Mouse (Mus musculus) naive thymus-derived CD4-positive, alpha-beta T cell, adult 2 months (primary cell): Measurements from ENCODE around the gene Arcn1.

ENCODE experiments used
- DNase-seq: peaks from one replicate; pipeline ENCODE4 v3.0.0-alpha.2; 2011; ENCODE audit warnings: low read depth

Gene Arcn1

DNA sequence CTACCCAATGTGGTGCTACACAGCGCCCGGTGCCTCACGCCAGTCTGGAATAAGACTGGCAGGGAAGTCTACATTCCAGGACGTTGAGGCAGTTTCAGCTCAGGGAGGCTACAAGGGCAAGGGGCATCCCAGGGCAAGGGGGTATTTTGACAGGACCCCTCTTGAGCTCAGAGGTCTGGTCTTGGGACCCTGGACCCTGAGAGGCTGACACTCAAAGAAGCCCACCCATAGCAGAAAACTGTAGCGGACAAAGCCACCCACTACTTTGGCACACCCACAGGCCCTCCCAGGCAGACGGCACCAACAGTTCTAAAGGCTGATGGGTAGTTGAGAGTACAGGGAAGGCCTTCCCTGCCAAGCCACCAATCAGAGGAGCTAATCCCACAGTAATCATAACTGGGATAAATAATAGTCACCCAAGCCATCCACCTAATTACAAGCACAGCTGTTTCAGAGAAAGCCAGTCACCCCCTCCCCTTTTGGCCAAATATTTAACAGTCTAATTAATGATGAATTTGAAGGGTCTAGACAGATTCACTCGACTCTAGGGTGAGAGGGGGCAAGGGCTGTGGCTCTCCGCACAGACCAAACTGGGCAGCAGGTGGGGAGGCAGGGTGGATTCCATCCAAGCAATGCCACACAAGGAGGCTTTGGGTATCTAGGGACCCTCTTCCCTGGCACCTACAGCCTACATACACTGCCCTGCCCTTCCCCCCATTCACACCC is 47.9 kb downstream of the Arcn1 start:
- no peak for DNase-seq

DNA sequence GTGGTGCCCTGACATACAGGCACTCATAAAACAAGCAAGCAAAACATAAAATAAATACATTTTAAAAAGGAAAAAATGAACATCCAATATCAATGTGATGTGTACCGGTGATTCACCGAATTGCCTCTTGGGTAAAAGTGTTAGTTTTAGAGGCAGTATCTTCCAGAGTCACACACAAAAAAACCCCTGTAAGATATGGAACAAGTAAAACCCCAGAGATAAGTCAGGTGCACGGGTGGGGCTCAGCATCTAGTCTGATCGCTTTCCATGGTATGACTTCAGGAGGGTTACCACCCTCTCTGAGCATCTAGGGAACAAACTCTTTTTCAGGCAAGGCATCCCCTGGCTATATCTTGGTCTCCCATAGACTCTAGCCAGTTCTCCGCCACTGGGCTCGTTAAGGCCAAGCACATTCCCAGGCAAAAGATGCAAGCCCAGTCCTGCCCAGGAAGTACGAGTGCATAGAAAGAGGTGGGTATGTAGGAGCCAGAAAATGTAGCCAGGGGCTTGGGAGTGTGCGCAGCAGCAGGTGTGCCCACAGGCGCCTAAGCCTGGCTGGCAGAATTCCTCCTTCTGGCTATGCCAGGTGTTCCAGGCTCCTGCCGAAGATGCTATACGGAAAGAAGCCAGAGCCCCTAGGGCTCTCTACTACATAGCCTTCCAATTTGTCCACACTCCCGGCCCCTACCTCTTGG is 48.6 kb downstream of the Arcn1 start:
- DNase-seq, result no peak

DNA sequence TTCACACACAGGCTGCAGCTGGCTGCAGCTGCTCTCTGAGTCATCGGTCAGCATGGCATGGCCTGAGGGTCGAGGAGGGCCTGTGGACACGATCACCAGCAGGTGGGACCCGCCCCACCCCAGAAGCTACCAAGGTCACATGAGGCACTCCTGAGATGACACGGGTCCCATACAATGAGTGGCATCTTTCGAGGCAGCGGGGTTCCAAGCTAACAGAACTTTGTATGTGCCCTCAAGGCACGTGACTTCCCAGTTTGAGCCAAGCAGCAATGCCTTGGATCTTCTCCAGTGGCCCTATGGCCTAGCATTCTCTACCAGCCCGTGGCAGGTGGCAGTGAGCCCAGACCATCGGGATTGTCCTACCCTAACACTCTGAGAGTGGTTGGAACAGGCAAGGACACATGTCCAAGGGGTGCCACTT is 49.8 kb downstream of the Arcn1 start:
- DNase-seq, result no peak

DNA sequence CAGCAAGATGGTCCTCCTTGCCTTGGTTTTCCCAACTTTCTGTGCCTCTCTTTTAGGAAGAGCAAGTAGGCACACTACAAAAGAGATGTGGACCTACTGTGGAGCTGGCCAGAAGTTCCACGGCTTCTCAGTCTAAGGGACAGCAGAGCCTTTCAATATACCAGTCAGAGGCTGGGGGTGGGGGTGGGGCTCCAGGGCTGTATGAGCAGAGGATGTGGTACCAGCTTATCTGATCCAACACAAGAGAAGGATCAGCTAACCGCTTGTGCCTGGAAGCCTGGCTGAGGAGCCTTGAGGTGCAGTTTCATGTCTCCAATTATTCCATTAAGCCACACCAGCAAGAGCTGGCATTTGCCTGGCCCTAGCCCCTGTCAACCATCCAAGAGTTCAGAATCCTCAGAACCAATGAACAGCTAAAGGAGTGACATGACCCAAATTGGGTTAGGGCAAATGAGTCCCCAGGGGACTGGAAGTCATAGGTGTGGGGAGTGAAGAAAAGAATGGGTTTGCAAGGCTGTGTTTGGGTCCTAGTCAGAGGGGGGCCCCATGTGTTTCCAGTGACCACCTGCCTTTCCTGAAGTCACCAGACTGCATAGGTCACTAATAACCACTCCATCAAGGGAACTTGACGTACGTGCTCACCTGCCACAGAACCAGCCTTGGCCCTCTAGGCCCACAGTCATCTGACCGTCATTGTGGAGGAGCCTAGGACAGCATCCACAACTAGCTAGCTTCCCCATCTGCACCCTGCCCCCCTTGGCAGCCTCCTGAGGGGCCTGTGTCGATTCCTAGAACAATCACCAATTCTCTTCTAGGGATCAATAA is 50.4 kb downstream of the Arcn1 start:
- DNase-seq, result peak; percentile 72

DNA sequence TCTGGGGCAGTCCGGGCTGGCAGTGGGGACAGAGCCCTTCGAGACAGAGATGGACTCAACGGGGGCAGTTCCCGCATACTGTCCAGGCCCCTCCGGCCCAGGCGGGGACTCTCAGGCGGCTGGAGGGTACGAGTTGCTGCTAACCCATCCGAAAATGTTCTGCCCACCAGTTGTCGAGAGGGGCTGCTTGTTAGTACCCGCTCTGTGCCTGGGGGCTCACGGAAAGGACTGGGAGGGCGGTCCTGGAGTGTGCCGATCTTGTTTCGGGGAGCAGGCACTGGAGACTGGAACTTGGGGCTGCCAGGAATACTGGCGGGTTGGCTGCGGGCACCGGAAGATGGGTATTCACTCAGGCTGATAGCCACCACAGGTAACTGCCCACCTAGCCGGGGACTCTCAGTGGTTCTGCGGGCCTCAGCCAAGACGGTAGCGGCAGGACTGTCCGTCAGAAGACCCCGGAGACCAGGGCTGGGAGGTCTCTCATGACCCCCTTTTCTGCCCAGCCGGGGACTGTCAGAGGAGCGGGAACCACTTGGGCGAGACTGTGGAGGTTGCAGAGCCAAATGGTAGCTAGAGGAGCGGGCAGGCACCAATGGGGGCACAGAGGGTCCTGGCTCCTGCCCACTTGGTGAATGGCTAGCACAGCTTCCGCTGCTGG is 51.8 kb downstream of the Arcn1 start:
- no peak for DNase-seq

DNA sequence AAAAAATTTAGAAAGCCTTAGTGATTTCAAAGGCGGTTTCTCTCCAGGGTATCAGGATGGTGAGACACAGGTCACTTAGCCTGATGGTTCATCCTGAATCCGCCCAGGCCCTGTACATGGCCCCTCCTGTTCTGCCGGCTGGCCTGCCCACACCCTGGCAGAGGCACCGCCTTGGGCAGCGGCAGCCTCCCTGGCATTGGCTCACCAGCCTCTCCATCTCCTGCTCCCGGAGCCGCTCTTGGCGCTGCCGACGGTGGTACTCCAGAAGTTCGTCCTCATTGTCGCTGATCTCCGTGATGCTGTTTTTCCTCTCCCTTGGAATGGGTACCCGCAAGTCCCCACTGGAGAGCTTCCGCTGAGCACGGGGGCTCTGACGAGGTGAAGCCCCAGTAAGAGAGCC is 52.5 kb downstream of the Arcn1 start:
- no peak for DNase-seq

DNA sequence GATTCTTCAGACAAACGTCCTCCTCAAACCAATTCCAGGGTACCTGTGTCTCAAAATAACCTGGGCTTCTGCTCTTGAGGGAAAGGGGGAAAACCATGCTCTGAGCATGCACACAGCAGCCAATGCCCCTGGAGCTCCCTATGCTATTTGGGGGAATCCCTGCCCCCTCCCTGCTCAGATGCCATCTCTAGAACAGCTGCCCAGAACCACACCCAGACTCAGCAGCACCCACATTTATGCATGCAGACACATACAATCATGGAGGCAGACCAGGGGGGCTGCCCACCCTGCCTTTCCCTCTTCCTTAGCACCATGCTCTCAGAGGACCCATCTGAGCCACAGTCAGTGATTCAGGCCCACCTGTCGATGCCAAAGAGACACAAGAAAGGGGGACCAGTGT is 54.1 kb downstream of the Arcn1 start:
- no peak for DNase-seq

DNA sequence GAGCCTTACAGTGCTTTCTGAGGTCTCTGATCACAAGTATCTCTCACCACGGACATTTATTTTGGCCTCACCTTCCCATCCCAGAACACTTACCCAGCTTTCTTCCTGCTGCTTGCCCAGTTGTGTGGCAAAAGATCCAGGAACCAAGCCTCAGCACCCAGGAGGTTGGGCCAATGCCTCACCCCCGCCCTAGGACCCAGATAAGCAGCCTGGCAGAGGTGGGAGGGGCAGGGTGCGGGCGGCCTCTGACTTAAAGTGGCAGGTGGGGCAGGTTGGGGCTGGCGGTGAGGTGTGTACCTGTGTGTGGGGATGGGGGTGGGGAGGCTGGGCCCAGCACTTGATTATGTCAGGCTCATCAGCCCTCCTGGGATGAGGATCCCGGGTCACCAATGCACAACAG is 54.6 kb downstream of the Arcn1 start:
- DNase-seq, result no peak

DNA sequence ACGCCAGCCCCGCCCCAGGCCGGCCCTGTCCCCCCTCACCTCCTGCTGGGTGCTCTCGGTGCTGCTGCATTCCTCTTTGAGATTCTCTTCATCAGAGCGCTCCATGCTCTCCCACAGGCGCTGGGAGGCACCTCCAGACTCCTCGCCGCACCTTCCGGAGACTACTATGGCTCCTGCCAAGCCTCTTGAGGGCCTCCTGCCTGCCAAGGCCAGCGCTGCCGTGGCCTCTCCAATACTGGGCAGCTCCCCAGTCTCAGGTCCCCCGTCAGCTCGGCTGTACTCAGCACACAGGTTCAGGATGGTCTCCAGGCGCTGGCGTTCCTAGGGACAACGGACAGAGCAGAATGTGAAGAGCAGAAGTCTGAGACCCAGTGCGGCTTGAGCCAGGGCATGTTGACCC is 56.0 kb downstream of the Arcn1 start:
- no peak for DNase-seq

DNA sequence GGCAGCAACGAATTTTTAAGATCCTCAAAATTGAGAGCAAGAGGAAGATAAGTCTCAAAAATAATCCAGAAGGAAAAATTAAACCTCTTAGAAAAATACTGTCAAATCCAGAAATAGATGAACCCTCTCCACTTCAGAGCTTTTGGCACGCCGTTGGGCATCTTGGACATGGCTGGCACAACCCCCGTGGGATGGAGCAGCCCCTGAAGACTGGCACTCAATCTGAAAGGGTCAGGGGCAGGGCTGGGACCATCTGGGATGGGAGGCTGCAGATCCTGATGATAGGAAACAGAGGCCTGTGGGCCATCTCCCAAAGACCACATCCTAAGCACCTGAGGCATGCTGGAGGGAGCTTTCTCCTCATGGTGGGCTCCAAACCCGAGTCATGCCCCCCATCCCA is 57.4 kb downstream of the Arcn1 start:
- no peak for DNase-seq

DNA sequence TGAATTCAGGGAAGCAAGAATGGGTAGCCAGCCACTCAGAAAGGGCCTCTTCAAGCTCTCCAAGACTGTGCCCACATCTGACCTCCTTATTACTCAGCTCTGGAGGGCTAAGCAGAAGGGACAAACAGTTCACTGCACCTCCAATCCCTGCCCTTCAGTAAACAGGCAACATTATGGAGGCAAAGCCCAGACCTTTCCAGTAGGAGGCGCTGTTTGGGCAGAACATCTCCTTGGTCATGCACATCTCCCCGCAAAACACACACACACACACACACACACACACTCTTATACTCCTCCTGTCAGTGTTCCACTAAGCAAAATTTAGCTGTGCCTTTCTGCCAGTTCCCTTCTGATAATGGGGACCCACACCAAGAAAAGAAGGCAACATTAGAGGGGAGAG is 58.0 kb downstream of the Arcn1 start:
- peak; percentile 76 for DNase-seq

DNA sequence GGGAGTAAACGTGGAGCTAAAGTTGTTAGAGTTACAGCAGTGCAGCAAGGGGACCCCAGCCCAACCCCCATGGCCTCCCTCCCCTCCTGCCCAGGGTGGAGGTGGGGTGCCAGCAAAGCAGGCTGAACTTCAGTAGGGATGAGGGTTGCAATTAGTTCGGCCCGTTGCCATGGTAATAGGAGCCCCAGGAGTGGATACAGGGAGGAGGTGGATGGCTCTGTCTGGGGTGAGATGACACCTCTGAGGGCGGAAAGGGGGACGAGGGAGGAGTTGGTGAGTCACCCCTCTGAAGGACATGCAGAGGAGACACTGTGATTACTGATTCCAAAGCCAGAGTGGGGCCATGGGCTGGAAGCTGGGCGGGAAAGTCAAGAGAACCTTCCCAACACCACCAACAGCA is 58.7 kb downstream of the Arcn1 start:
- no peak for DNase-seq

DNA sequence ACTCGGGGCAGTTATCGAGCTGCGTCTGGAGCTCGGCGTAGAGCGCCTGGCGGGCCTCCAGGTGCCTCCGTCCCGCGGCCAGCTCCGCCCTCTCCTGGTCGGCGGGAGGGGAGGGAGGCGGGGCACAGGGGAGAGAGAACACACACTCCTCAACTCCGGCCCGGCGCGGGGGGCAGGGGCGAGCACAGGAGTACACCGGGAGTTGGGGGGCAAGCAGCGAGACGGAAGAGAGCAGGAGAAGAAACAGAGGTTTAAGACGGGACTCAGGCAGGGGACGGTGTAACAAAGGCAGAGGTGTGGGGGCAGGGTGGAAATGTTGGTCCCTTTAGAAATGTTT is 59.2 kb downstream of the Arcn1 start:
- DNase-seq, result peak; percentile 72

DNA sequence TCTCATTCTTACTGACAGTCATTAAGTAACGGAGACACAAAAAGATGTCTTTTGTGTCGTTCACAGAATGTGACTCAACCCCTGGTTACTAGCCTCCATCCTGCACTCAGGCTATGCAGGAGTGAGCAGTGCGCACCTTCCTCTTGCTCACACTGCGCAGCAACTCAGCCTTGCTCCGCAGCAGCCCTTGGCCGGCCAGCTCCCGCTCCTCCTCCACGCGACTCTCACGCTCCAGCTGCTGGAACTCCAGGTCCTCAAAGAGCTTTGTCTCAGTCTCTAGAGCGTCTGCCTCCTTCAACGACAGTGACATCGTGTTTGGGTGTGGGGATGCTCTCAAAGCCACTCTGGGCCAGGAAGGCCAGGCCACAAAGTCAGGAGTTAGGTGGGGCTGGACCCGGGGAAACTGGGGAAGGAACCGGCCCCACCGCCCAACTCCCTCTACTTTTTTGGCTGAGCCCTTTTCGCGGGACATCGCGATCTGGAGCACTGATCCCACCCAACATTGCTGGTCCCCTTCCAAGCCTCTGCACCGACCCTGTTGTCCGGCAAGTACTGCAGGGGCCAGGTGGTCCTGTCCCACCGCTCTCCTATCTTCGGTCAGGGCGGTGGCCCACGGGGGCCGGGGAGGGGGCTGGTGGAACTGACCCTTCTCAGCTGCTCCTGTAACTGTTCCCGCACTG is 59.8 kb downstream of the Arcn1 start:
- DNase-seq, result no peak

DNA sequence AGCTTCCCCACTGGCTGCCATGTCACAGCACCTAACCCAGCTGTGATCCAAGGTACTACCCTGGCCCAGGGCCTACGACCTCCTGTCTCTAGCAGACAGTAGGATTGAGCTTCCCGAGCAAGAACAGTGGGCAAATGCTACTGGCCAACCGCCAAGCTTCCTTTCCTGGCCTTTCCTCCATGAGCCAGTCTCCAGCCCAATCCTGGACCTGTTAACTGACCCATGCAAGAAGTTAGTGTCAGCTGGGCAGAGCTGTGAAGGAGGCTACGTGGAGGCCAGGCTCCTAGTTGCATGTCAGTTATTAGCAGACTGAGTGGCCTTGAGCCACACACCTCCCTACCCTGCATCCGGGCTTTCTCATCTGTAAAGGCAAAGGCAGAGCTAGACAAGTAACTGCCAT is 67.9 kb downstream of the Arcn1 start:
- DNase-seq, result no peak

DNA sequence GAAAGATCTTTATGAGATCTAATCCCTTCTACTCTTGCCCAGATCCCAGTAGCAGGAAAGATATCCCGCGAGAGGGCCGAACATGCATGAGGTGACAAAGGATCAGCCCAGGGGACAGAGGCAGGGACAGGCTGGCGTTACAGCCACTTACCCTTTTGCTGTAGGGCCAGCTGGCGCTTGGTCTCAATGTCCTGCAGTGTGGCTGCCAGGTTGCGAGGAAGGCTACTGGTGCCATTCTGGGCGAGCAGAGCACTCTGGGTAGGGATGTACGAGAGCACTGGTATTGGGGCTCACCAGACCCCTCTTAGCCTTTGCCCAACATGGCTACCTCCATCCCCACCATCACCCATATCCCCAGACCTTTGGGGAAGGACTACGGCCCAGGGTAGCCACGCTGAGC is 68.4 kb downstream of the Arcn1 start:
- DNase-seq, result no peak

DNA sequence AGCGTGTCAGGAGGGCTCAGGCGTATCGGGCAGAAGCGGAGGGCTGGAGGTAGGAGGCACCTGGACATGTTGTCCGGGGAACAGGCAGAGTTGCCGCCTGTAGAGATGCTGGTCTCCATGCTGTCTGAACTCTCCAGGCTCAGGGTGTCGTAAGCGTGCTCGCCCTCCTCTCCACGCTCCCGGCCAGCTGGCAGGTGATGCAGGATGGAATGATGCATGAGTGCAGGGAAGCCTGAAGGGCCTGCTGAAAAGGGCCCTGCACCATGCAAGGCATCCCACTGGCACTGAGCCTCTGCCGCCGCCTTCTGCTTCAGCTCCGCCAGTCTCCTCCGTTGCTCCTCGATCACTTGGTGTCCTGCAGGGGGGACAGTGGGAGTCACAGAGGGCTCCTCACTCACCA is 69.8 kb downstream of the Arcn1 start:
- DNase-seq, result no peak

DNA sequence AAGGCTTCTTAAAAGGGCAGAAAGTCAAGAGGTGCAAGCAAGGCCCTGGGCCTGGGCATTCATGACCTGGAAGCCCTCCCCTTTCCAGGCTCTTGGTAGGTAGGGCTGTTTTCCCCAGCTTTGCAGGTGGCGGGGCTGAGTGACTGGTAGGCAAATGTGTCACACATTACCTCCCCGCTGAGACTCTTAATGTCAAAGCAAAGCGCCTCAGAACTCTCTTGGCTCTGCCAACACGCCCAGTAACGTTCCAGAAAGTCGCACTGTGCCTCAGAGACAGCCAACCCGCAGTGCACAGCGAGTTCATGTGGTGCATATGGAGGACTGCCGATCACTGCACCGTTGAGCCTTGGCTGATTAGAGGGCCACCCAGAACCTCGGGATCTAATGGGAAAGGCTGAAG is 74.6 kb downstream of the Arcn1 start:
- DNase-seq, result no peak

DNA sequence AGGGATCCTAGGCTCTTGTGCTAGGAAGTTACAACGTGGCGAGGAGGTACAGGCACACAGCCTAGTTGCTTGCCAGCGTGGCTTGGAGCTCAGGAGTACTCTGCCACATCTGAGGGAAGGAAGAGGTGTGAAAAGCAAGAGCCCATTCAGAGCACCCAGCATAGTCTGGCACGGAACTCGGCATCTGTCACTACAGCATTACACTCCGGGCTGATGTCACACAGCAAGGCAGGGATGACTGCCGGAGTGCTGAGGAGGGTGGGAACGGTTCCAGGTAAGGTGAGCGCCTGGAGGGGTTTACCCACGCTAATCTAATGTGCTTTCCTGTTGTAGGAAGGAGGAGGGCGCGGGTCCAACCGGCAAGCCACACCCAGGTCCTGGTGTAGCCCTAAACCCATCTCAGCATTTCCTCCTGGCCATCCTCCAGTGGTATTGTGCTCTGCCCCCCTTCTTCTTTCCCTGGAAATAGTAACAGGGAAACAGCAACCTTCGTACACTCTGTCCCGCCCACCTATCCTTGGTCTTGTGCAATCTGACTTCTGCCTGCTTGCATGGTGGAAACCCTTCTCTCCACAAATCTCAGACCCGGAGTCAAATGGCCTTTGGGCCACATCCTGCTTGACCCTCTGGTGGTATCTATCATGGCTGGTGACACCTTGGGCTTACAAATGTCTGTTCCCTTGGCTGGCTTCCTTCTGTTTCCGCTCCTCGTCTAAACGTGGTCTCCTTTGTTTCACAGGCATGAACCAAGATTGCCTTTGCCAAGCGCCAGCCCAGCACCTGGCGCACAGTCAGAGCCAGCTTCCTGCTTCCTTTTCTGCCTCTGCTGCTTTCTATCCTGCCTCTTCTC is 75.7 kb downstream of the Arcn1 start:
- DNase-seq, result peak; percentile 59
